Mouse (Mus musculus) G1E (cell line): ENCODE measurements around the gene Map1s. TPM values are rescaled to one million over a fixed set of nuclear protein-coding genes. Genes with fewer than 3 reads are reported as not detected.

Experiments used
- ATAC-seq: 2 replicates; pipeline ENCODE4 v1.8.0; 2016; ENCODE audit warnings: mild to moderate bottlenecking; ENCODE audit not compliant: insufficient number of reproducible peaks, poor library complexity, low FRiP score, severe bottlenecking; ENCODE audit errors: extremely low read depth
- DNase-seq: peaks from one replicate; pipeline ENCODE4 v3.0.0; 2012; ENCODE audit warnings: low spot score
- H3K27me3 ChIP-seq: 2 replicates; pipeline ENCODE4 v1.6.1; 2012; ENCODE audit warnings: mild to moderate bottlenecking, low read length, inconsistent platforms; ENCODE audit not compliant: insufficient read depth
- H3K36me3 ChIP-seq: replicated peaks from 2 replicates; pipeline ENCODE3; 2012; ENCODE audit warnings: mild to moderate bottlenecking, inconsistent platforms
- H3K4me1 ChIP-seq: 2 replicates; pipeline ENCODE4 v1.6.1; 2012; ENCODE audit warnings: low read depth, low read length, inconsistent platforms, mixed read lengths; ENCODE audit not compliant: insufficient read depth
- H3K4me3 ChIP-seq: 2 replicates; pipeline ENCODE4 v1.5.1; 2012; ENCODE audit warnings: low read depth, mild to moderate bottlenecking, inconsistent platforms, low read length, moderate library complexity, mixed read lengths
- H3K9me3 ChIP-seq: replicated peaks from 2 replicates; pipeline ENCODE4 v1.6.1; 2012; ENCODE audit warnings: inconsistent platforms
- CTCF ChIP-seq: IDR thresholded peaks from 2 replicates; pipeline ENCODE4 v1.5.1; 2012; ENCODE audit warnings: low read depth, low read length, inconsistent platforms, mixed read lengths
- GATA1 ChIP-seq: IDR thresholded peaks from 2 replicates; pipeline ENCODE4 v1.6.1; 2012; ENCODE audit warnings: borderline replicate concordance, low read length, inconsistent platforms, mixed read lengths
- GATA2 ChIP-seq: IDR thresholded peaks from 2 replicates; pipeline ENCODE4 v1.6.1; 2012; ENCODE audit warnings: low read depth, low read length, inconsistent platforms, borderline replicate concordance
- POLR2AphosphoS5 ChIP-seq: IDR thresholded peaks from 2 replicates; pipeline ENCODE4 v1.6.1; 2012; ENCODE audit warnings: low read depth, low read length, inconsistent platforms; ENCODE audit not compliant: insufficient replicate concordance
- TAL1 ChIP-seq: conservative IDR thresholded peaks from 2 replicates; pipeline ENCODE4 v1.6.1; 2012; ENCODE audit warnings: low read depth, low read length, inconsistent platforms, mixed read lengths
- polyA plus RNA-seq: library from polyadenylated mRNA; stranded (reverse); fragments of >175 nt; gene quantifications from 2 replicates; pipeline ENCODE4 v1.2.3, GENCODE M21; 2012
- total RNA-seq, 2 experiments: library from RNA; stranded (forward) in 1 of 2; stranded (reverse) in 1 of 2; fragments of 200-1000 nt in 1 of 2; fragments of >200 nt in 1 of 2; fragmentation: Nextera tagmentation in 1 of 2; gene quantifications; 2 replicates each; pipeline ENCODE4 v1.2.3; 2014 to 2017

Gene Map1s
- total and polyA plus RNA-seq, 3 experiments = 8.7 to 135 (median 26.3) TPM

- Histone ChIP-seq H3K27me3 (peaks cover 4% of the 10 kb centered on the region; the same call in 1 of the 2 replicates), H3K9me3 (peaks cover 5% of the 10 kb centered on the region; the same call in 1 of the 2 replicates), H3K4me3 (peak overlapping the region; percentile 46; the same call in 1 of the 2 replicates), H3K4me1 (peaks cover 55% of the 10 kb centered on the region), H3K36me3 (peaks cover 89% of the 10 kb centered on the region)
- TF ChIP-seq TAL1 = no peak
- no peak for TF ChIP-seq GATA2
- TF ChIP-seq POLR2AphosphoS5 = no peak
- no peak for TF ChIP-seq GATA1
- ATAC-seq = no peak
- DNase-seq = no peak
Observed at GRCm38 (mm10) chr8:70913523-70913922, 7.8 kb downstream of the Map1s start.

GRCm38 (mm10) chr8:70914704-70915103, 9.0 kb downstream of the Map1s start:
- Histone ChIP-seq H3K4me1 (peaks cover 48% of the 10 kb centered on the region), H3K4me3 (peak overlapping the region; percentile 20; the same call in 1 of the 2 replicates), H3K36me3 (peaks cover 93% of the 10 kb centered on the region), H3K9me3 (peaks cover 5% of the 10 kb centered on the region; the same call in 1 of the 2 replicates), H3K27me3 (peaks cover 4% of the 10 kb centered on the region; the same call in 1 of the 2 replicates)
- ATAC-seq = no peak
- TF ChIP-seq CTCF (no peak), TAL1 (no peak), GATA2 (no peak), GATA1 (no peak), POLR2AphosphoS5 (no peak)
- no peak for DNase-seq

GRCm38 (mm10) chr8:70920049-70920922, 14.6 kb downstream of the Map1s start:
- no peaks in the 10 kb centered on the region for H3K9me3 ChIP-seq
- H3K4me1 ChIP-seq = peaks cover 8% of the 10 kb centered on the region; the same call in 1 of the 2 replicates
- peaks cover 62% of the 10 kb centered on the region for H3K36me3 ChIP-seq
- TF ChIP-seq GATA2 (no peak), GATA1 (no peak), CTCF (no peak), POLR2AphosphoS5 (no peak), TAL1 (no peak)
- no peak for ATAC-seq
- no peak for DNase-seq
- H3K4me3 ChIP-seq = no peak overlapping the region
- H3K27me3 ChIP-seq = peaks cover 1% of the 10 kb centered on the region; the same call in 1 of the 2 replicates

- Histone ChIP-seq H3K27me3 (peaks cover 15% of the 10 kb centered on the region), H3K36me3 (peaks cover 23% of the 10 kb centered on the region), H3K4me1 (peaks cover 8% of the 10 kb centered on the region), H3K9me3 (no peaks in the 10 kb centered on the region), H3K4me3 (no peak overlapping the region)
- no peak for ATAC-seq
- no peak for DNase-seq
- TF ChIP-seq GATA2 (no peak), CTCF (no peak), GATA1 (no peak), POLR2AphosphoS5 (no peak), TAL1 (no peak)
Observed at GRCm38 (mm10) chr8:70924151-70924550, 18.4 kb downstream of the Map1s start.

GRCm38 (mm10) chr8:70925754-70926153, 20.0 kb downstream of the Map1s start:
- TF ChIP-seq POLR2AphosphoS5 = no peak
- TF ChIP-seq TAL1 = no peak
- no peak for TF ChIP-seq CTCF
- no peak for TF ChIP-seq GATA2
- no peak for TF ChIP-seq GATA1

GRCm38 (mm10) chr8:70926396-70926795, 20.7 kb downstream of the Map1s start:
- DNase-seq = no peak

More at GRCm38 (mm10) chr8:70925754-70926153, 20.0 kb downstream of the Map1s start:
- H3K9me3 ChIP-seq = no peaks in the 10 kb centered on the region
- peaks cover 12% of the 10 kb centered on the region for H3K36me3 ChIP-seq
- ATAC-seq = no peak
- no peak for DNase-seq
- peaks cover 24% of the 10 kb centered on the region for H3K27me3 ChIP-seq
- peaks cover 9% of the 10 kb centered on the region for H3K4me1 ChIP-seq
- H3K4me3 ChIP-seq = no peak overlapping the region

More at GRCm38 (mm10) chr8:70926396-70926795, 20.7 kb downstream of the Map1s start:
- no peak for ATAC-seq
- Histone ChIP-seq H3K4me3 (no peak overlapping the region), H3K36me3 (peaks cover 6% of the 10 kb centered on the region), H3K4me1 (peaks cover 9% of the 10 kb centered on the region), H3K27me3 (peaks cover 26% of the 10 kb centered on the region), H3K9me3 (no peaks in the 10 kb centered on the region)
- no peak for TF ChIP-seq GATA2
- TF ChIP-seq TAL1 = no peak
- no peak for TF ChIP-seq CTCF
- TF ChIP-seq GATA1 = no peak
- TF ChIP-seq POLR2AphosphoS5 = no peak
